Mouse (Mus musculus): ENCODE results near the gene Arl6.

Gene Arl6

GRCm38 (mm10) chr16:59586911-59587310 lies 52.3 kb downstream of the Arl6 start:
- DNase-seq = no peak

GRCm38 (mm10) chr16:59586276-59586675 lies 52.9 kb downstream of the Arl6 start:
- no peak for DNase-seq

- no peak for DNase-seq
Observed at GRCm38 (mm10) chr16:59585706-59586244, 53.4 kb downstream of the Arl6 start.

- DNase-seq = no peak
Observed at GRCm38 (mm10) chr16:59583515-59583914, 55.7 kb downstream of the Arl6 start.

GRCm38 (mm10) chr16:59579237-59579636 lies 60.0 kb downstream of the Arl6 start:
- no peak for DNase-seq

GRCm38 (mm10) chr16:59573961-59574360 lies 65.2 kb downstream of the Arl6 start:
- DNase-seq = no peak

- DNase-seq = no peak
Observed at GRCm38 (mm10) chr16:59572685-59573084, 66.5 kb downstream of the Arl6 start.

GRCm38 (mm10) chr16:59570807-59571206 lies 68.4 kb downstream of the Arl6 start:
- no peak for DNase-seq

- no peak for DNase-seq
Observed at GRCm38 (mm10) chr16:59569837-59570236, 69.4 kb downstream of the Arl6 start.

GRCm38 (mm10) chr16:59567721-59568381 lies 71.3 kb downstream of the Arl6 start:
- no peak for DNase-seq

GRCm38 (mm10) chr16:59566437-59566836 lies 72.8 kb downstream of the Arl6 start:
- no peak for DNase-seq

- no peak for DNase-seq
Observed at GRCm38 (mm10) chr16:59565631-59566030, 73.6 kb downstream of the Arl6 start.

- DNase-seq = no peak
Observed at GRCm38 (mm10) chr16:59564025-59564424, 75.2 kb downstream of the Arl6 start.
